Mouse (Mus musculus): ENCODE measurements at regions not wholly inside any gene's neighbourhood (a gene's known extent, or its start where the extent isn't known, plus 50 kb on each side); places are given as distances from the start of the nearest gene placed in this dataset.

DNA sequence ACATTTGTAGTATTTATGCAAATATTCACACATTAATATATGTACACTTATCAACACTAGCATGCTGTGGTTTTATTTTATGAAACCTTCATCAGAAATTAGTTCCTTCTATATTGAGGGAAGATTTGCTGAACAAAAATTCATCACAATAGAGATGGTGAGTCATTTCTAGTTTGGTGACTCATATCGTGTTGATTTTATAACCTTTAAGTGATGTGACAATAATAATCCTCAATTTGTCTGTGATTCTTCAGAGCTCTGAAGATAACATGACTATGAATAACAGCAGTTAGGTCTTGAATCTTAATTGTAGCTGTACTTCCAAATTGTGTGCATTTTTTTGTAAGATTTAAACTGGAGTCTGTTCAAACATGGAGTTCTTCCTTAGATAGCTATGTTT lies 168.3 kb upstream of the L3mbtl3 start:
- TF ChIP-seq CTCF (IDR thresholded peaks at IDR 0.05), result no peak
- TF ChIP-seq POLR2A (IDR thresholded peaks at IDR 0.05; ENCODE audit: insufficient read depth, low read depth, low read length), result no peak
- no peak for TF ChIP-seq EP300 (IDR thresholded peaks at IDR 0.05; ENCODE audit: insufficient read depth, low read depth, low read length)
